Mouse (Mus musculus): ENCODE measurements at regions not wholly inside any gene's neighbourhood (a gene's known extent, or its start where the extent isn't known, plus 50 kb on each side); places are given as distances from the start of the nearest gene placed in this dataset.

GRCm38 (mm10) chr3:66802538-66802937 is 178.7 kb upstream of the Rsrc1 start:
- in situ Hi-C loops (cut with MboI; ENCODE audit: low pct_ligation_motif_present, low pct_unique_long_range_greater_than_20kb, low sequenced_read_pairs) (no loop called here), dilution Hi-C loops (cut with MboI; ENCODE audit: extremely low pct_ligation_motif_present, extremely low pct_unique_long_range_greater_than_20kb, low sequenced_read_pairs) (no loop called here)
- H3K4me2 ChIP-seq (ENCODE audit: insufficient read depth, low read depth, poor library complexity, severe bottlenecking): no peak overlapping the region
- no peak overlapping the region for H3K4me3 ChIP-seq (replicated peaks in 1 of 3; ENCODE audit: low read depth in 2 of 3, low read length in 2 of 3, poor library complexity in 1 of 3)
- H3K9me3 ChIP-seq (replicated peaks; ENCODE audit: low read length): no peaks in the 10 kb centered on the region
- H3K36me3 ChIP-seq (replicated peaks in 1 of 2; ENCODE audit: control insufficient read depth in 1 of 2, insufficient read depth in 1 of 2, low read length in 1 of 2): no peaks in the 10 kb centered on the region
- TF ChIP-seq ZNF384 (IDR thresholded peaks at IDR 0.05; ENCODE audit: low read depth, low read length) (no peak), MYC (IDR thresholded peaks at IDR 0.05; ENCODE audit: low read depth, low read length) (no peak), CTCF (conservative IDR thresholded peaks at IDR 0.05 in 1 of 2, IDR thresholded peaks at IDR 0.05 in 1 of 2; ENCODE audit: low read depth in 2 of 2, low read length in 2 of 2) (no peak), SIN3A (IDR thresholded peaks at IDR 0.05; ENCODE audit: low read length) (no peak)
- H3K4me1 ChIP-seq (ENCODE audit: control insufficient read depth in 1 of 2, insufficient read depth in 2 of 2): peaks cover 0 to 7% of the 10 kb centered on the region in 2 experiments; a peak in 1 of 4 replicates
- no peaks in the 10 kb centered on the region for H3K79me2 ChIP-seq (replicated peaks; ENCODE audit: control insufficient read depth, extremely low read depth, insufficient read depth, poor library complexity, severe bottlenecking)
- DNase-seq (ENCODE audit: extremely low read depth): no peak
- H3K9ac ChIP-seq (ENCODE audit: insufficient read depth, low read depth): no peak overlapping the region
- H3K27me3 ChIP-seq (replicated peaks): no peaks in the 10 kb centered on the region
- H3K27ac ChIP-seq (ENCODE audit: insufficient read depth, low read depth): no peak overlapping the region

- Histone ChIP-seq H3K79me2 (replicated peaks; ENCODE audit: control insufficient read depth, extremely low read depth, insufficient read depth, poor library complexity, severe bottlenecking) (no peaks in the 10 kb centered on the region), H3K4me2 (ENCODE audit: insufficient read depth, low read depth, poor library complexity, severe bottlenecking) (no peak overlapping the region), H3K27ac (ENCODE audit: insufficient read depth, low read depth) (no peak overlapping the region), H3K4me1 (ENCODE audit: control insufficient read depth in 1 of 2, insufficient read depth in 2 of 2) (no peaks in the 10 kb centered on the region), H3K36me3 (replicated peaks in 1 of 2; ENCODE audit: control insufficient read depth in 1 of 2, insufficient read depth in 1 of 2, low read length in 1 of 2) (no peaks in the 10 kb centered on the region), H3K9ac (ENCODE audit: insufficient read depth, low read depth) (no peak overlapping the region), H3K9me3 (replicated peaks; ENCODE audit: low read length) (no peaks in the 10 kb centered on the region), H3K4me3 (replicated peaks in 1 of 3; ENCODE audit: low read depth in 2 of 3, low read length in 2 of 3, poor library complexity in 1 of 3) (no peak overlapping the region), H3K27me3 (replicated peaks) (no peaks in the 10 kb centered on the region)
- no peak for DNase-seq (ENCODE audit: extremely low read depth)
- dilution Hi-C loops (cut with MboI; ENCODE audit: extremely low pct_ligation_motif_present, extremely low pct_unique_long_range_greater_than_20kb, low sequenced_read_pairs) (no loop called here), in situ Hi-C loops (cut with MboI; ENCODE audit: low pct_ligation_motif_present, low pct_unique_long_range_greater_than_20kb, low sequenced_read_pairs) (no loop called here)
- TF ChIP-seq TCF12 (IDR thresholded peaks at IDR 0.05; ENCODE audit: low read depth, low read length) (no peak), MXI1 (IDR thresholded peaks at IDR 0.05; ENCODE audit: low read depth, low read length) (no peak), ZMIZ1 (IDR thresholded peaks at IDR 0.05; ENCODE audit: low read depth, low read length) (no peak), EP300 (IDR thresholded peaks at IDR 0.05; ENCODE audit: low read length) (no peak), ZKSCAN1 (IDR thresholded peaks at IDR 0.05; ENCODE audit: borderline replicate concordance, low read depth, low read length) (no peak), MYC (IDR thresholded peaks at IDR 0.05; ENCODE audit: low read depth, low read length) (no peak), POLR2AphosphoS2 (IDR thresholded peaks at IDR 0.05; ENCODE audit: low read depth, low read length) (no peak), HCFC1 (IDR thresholded peaks at IDR 0.05; ENCODE audit: low read depth, low read length) (no peak)
Observed at GRCm38 (mm10) chr3:66806176-66806575, 175.0 kb upstream of the Rsrc1 start.

GRCm38 (mm10) chr3:66812686-66813445 is 168.3 kb upstream of the Rsrc1 start:
- Histone ChIP-seq H3K4me3 (replicated peaks in 1 of 3; ENCODE audit: low read depth in 2 of 3, low read length in 2 of 3, poor library complexity in 1 of 3) (no peak overlapping the region), H3K27ac (ENCODE audit: insufficient read depth, low read depth) (no peak overlapping the region), H3K79me2 (replicated peaks; ENCODE audit: control insufficient read depth, extremely low read depth, insufficient read depth, poor library complexity, severe bottlenecking) (no peaks in the 10 kb centered on the region), H3K4me2 (ENCODE audit: insufficient read depth, low read depth, poor library complexity, severe bottlenecking) (no peak overlapping the region), H3K36me3 (replicated peaks in 1 of 2; ENCODE audit: control insufficient read depth in 1 of 2, insufficient read depth in 1 of 2, low read length in 1 of 2) (no peaks in the 10 kb centered on the region), H3K27me3 (replicated peaks) (no peaks in the 10 kb centered on the region), H3K4me1 (ENCODE audit: control insufficient read depth in 1 of 2, insufficient read depth in 2 of 2) (no peaks in the 10 kb centered on the region), H3K9me3 (replicated peaks; ENCODE audit: low read length) (no peaks in the 10 kb centered on the region), H3K9ac (ENCODE audit: insufficient read depth, low read depth) (no peak overlapping the region)
- DNase-seq (ENCODE audit: extremely low read depth): no peak
- in situ Hi-C loops (cut with MboI; ENCODE audit: low pct_ligation_motif_present, low pct_unique_long_range_greater_than_20kb, low sequenced_read_pairs) (no loop called here), dilution Hi-C loops (cut with MboI; ENCODE audit: extremely low pct_ligation_motif_present, extremely low pct_unique_long_range_greater_than_20kb, low sequenced_read_pairs) (no loop called here)
- TF ChIP-seq ETS1 (conservative IDR thresholded peaks at IDR 0.05; ENCODE audit: low read depth, low read length) (no peak), JUN (IDR thresholded peaks at IDR 0.05; ENCODE audit: insufficient read depth, low read depth, low read length) (no peak), PAX5 (IDR thresholded peaks at IDR 0.05; ENCODE audit: low read length) (no peak), MAZ (IDR thresholded peaks at IDR 0.05; ENCODE audit: low read depth, low read length) (no peak), MAFK (IDR thresholded peaks at IDR 0.05; ENCODE audit: insufficient replicate concordance, low read length) (no peak), BHLHE40 (IDR thresholded peaks at IDR 0.05; ENCODE audit: low read depth, low read length) (no peak), CHD2 (IDR thresholded peaks at IDR 0.05; ENCODE audit: low read length) (no peak), USF1 (IDR thresholded peaks at IDR 0.05; ENCODE audit: low read depth, low read length) (no peak), CHD1 (IDR thresholded peaks at IDR 0.05; ENCODE audit: low read depth, low read length) (no peak), HCFC1 (IDR thresholded peaks at IDR 0.05; ENCODE audit: low read depth, low read length) (no peak)
